Mouse (Mus musculus): ENCODE results near the gene Naa10.

- TF ChIP-seq GATA1 (IDR thresholded peaks at IDR 0.05; ENCODE audit: borderline replicate concordance, low read length) (no peak), FLI1 (IDR thresholded peaks at IDR 0.05; ENCODE audit: low read length) (no peak)
Observed at GRCm38 (mm10) chrX:73969729-73970128, 48.0 kb upstream of the Naa10 start.
